Mouse (Mus musculus) spleen, embryonic (tissue): ENCODE measurements around the gene Ovol2.

Experiments used
- CTCF ChIA-PET: fragments of 350-600 bp; sonication (Branson Sonifier 250); formaldehyde crosslinking; loops from one replicate; lab custom pipeline; 2022; lab: Charles Lee

Ovol2 gene

GRCm38 (mm10) chr2:144268446-144269305 is 63.3 kb downstream of the Ovol2 start:
- CTCF ChIA-PET: interaction anchor here (0.7 kb wide), 1 partner anchor 40 kb away, joined by 4 read pairs; no protein-coding TSS in a partner anchor

- CTCF ChIA-PET: no interaction called here
Measured at GRCm38 (mm10) chr2:144267731-144268015, 64.3 kb downstream of the Ovol2 start.

- CTCF ChIA-PET: interaction anchor here (0.6 to 0.7 kb wide), 3 partner anchors 8 to 259 kb away, joined by 5 to 9 read pairs (median 7); no protein-coding TSS in a partner anchor
Measured at GRCm38 (mm10) chr2:144267004-144267730, 64.8 kb downstream of the Ovol2 start.

- CTCF ChIA-PET: interaction anchor here (0.7 kb wide), 1 partner anchor 42 kb away, joined by 9 read pairs; no protein-coding TSS in a partner anchor
Measured at GRCm38 (mm10) chr2:144265916-144266683, 65.8 kb downstream of the Ovol2 start.

- CTCF ChIA-PET: no interaction called here
Measured at GRCm38 (mm10) chr2:144265120-144265488, 66.8 kb downstream of the Ovol2 start.

- CTCF ChIA-PET: no interaction called here
Measured at GRCm38 (mm10) chr2:144264398-144265119, 67.4 kb downstream of the Ovol2 start.

GRCm38 (mm10) chr2:144262837-144263236 is 69.1 kb downstream of the Ovol2 start:
- CTCF ChIA-PET: no interaction called here
